Mouse (Mus musculus) heart, postnatal 0 days (tissue): ENCODE results near the gene Entpd8. TPM values are rescaled to one million over a fixed set of nuclear protein-coding genes. Genes with fewer than 3 reads are reported as not detected.

Source experiments
- ATAC-seq: fragments of 200-750 bp; cut with Nextera tagmentation; 2 replicates; pipeline ENCODE4 v1.8.0; 2017; ENCODE audit warnings: low read depth, moderate number of reproducible peaks, moderate library complexity; ENCODE audit not compliant: insufficient read depth
- DNase-seq: peaks from one replicate; pipeline ENCODE4 v3.0.0-alpha.2; 2016; ENCODE audit warnings: low spot score
- H3K27ac ChIP-seq: fragments of 300-500 bp; sonication (generic); 2 replicates; pipeline ENCODE4 v1.5.1; 2014; ENCODE audit warnings: low read depth, mild to moderate bottlenecking
- H3K27me3 ChIP-seq: fragments of 300-500 bp; sonication (generic); 2 replicates; pipeline ENCODE4 v1.6.1; 2014; ENCODE audit warnings: low read length, mixed read lengths; ENCODE audit not compliant: control insufficient read depth, insufficient read depth
- H3K36me3 ChIP-seq: fragments of 300-500 bp; sonication (generic); replicated peaks from 2 replicates; pipeline ENCODE4 v1.6.1; 2014; ENCODE audit warnings: low read length, mixed read lengths; ENCODE audit not compliant: control insufficient read depth, insufficient read depth
- H3K4me1 ChIP-seq: fragments of 300-500 bp; sonication (generic); 2 replicates; pipeline ENCODE4 v1.6.1; 2014; ENCODE audit warnings: antibody characterized with exemption; ENCODE audit not compliant: control insufficient read depth, insufficient read depth
- H3K4me2 ChIP-seq: fragments of 300-500 bp; sonication (generic); 2 replicates; pipeline ENCODE4 v1.6.1; 2014; ENCODE audit warnings: low read depth, mild to moderate bottlenecking, low read length, moderate library complexity
- H3K4me3 ChIP-seq: fragments of 300-500 bp; sonication (generic); 2 replicates; pipeline ENCODE4 v1.5.1; 2014; ENCODE audit warnings: low read depth, low read length
- H3K9ac ChIP-seq: fragments of 300-500 bp; sonication (generic); replicated peaks from 2 replicates; pipeline ENCODE4 v1.6.1; 2014; ENCODE audit warnings: low read depth, low read length, mixed read lengths
- H3K9me3 ChIP-seq: fragments of 300-500 bp; sonication (generic); replicated peaks from 2 replicates; pipeline ENCODE4 v1.6.1; 2016; ENCODE audit warnings: low read length; ENCODE audit not compliant: control insufficient read depth
- CTCF ChIP-seq: IDR thresholded peaks from 2 replicates; pipeline ENCODE4 v1.5.1; 2016; ENCODE audit warnings: antibody characterized with exemption, control low read depth, low read depth
- EP300 ChIP-seq: IDR thresholded peaks from 2 replicates; pipeline ENCODE4 v1.6.1; 2016; ENCODE audit warnings: antibody characterized with exemption, low read depth
- WGBS: fragments of 180-500 bp; shearing (Covaris S2); extraction: QIAGEN DNeasy Blood & Tissue Kit; methylation state at CpG from one replicate; pipeline ENCODE4 v1.1.7; 2014; 5-methylcytosine and 5-hydroxymethylcytosine counted together
- polyA plus RNA-seq: library from polyadenylated mRNA; unstranded; fragments of >200 nt; fragmentation: Nextera tagmentation; extraction: Ambion mirVana; gene quantifications from 2 replicates; pipeline ENCODE4 v1.2.1, GENCODE M21; 2015
- total RNA-seq: library from RNA; depleted of rRNA; stranded (reverse); fragments of >200 nt; gene quantifications from 2 replicates; pipeline ENCODE4 v1.2.3, GENCODE M21; 2014; ENCODE audit warnings: low replicate concordance

Gene Entpd8
- total and polyA plus RNA-seq, 2 experiments from 2014 or later, result not detected

GRCm38 (mm10) chr2:25078967-25079366 is 1.1 kb upstream of the Entpd8 start:
- no peak overlapping the region for H3K27ac ChIP-seq
- DNase-seq, result no peak
- H3K4me3 ChIP-seq, result no peak overlapping the region
- H3K36me3 ChIP-seq, result no peaks in the 10 kb centered on the region
- TF ChIP-seq CTCF (no peak), EP300 (no peak)
- H3K4me2 ChIP-seq, result no peak overlapping the region
- no peaks in the 10 kb centered on the region for H3K4me1 ChIP-seq
- no peaks in the 10 kb centered on the region for H3K27me3 ChIP-seq
- no peak overlapping the region for H3K9ac ChIP-seq
- 50% methylated on average over 1 of the region's 1 CpGs for WGBS
- no peaks in the 10 kb centered on the region for H3K9me3 ChIP-seq
- no peak for ATAC-seq

GRCm38 (mm10) chr2:25083697-25084096 is 3.6 kb downstream of the Entpd8 start:
- Histone ChIP-seq H3K9ac (no peak overlapping the region), H3K27me3 (no peaks in the 10 kb centered on the region), H3K4me3 (no peak overlapping the region), H3K4me2 (no peak overlapping the region), H3K9me3 (no peaks in the 10 kb centered on the region), H3K4me1 (0 out of 2 replicates have a peak, but pooled peaks cover 2% of the 10 kb centered on the region), H3K36me3 (no peaks in the 10 kb centered on the region), H3K27ac (no peak overlapping the region)
- no peak for TF ChIP-seq EP300
- TF ChIP-seq CTCF, result no peak
- ATAC-seq, result no peak
- 64% methylated on average over 4 of the region's 4 CpGs for WGBS
- no peak for DNase-seq

- H3K4me2 ChIP-seq, result no peak overlapping the region
- H3K36me3 ChIP-seq, result no peaks in the 10 kb centered on the region
- H3K9ac ChIP-seq, result no peak overlapping the region
- H3K27me3 ChIP-seq, result no peaks in the 10 kb centered on the region
- no peaks in the 10 kb centered on the region for H3K9me3 ChIP-seq
- ATAC-seq (no peak), DNase-seq (no peak)
- 88% methylated on average over 5 of the region's 5 CpGs for WGBS
- TF ChIP-seq EP300 (no peak), CTCF (no peak)
- 0 out of 2 replicates have a peak, but pooled peaks cover 2% of the 10 kb centered on the region for H3K4me1 ChIP-seq
- H3K27ac ChIP-seq, result no peak overlapping the region
- no peak overlapping the region for H3K4me3 ChIP-seq
These were observed 5.5 kb downstream of the Entpd8 start for GRCm38 (mm10) chr2:25085571-25085970.

- H3K4me1 ChIP-seq, result 0 out of 2 replicates have a peak, but pooled peaks cover 2% of the 10 kb centered on the region
- TF ChIP-seq CTCF, result no peak
- TF ChIP-seq EP300, result no peak
- H3K4me3 ChIP-seq, result no peak overlapping the region
- no peak overlapping the region for H3K4me2 ChIP-seq
- 39% methylated on average over 2 of the region's 2 CpGs for WGBS
- H3K9ac ChIP-seq, result no peak overlapping the region
- H3K9me3 ChIP-seq, result no peaks in the 10 kb centered on the region
- no peaks in the 10 kb centered on the region for H3K27me3 ChIP-seq
- DNase-seq, result no peak
- no peak overlapping the region for H3K27ac ChIP-seq
- no peak for ATAC-seq
- H3K36me3 ChIP-seq, result no peaks in the 10 kb centered on the region
These were observed 7.7 kb downstream of the Entpd8 start for GRCm38 (mm10) chr2:25087842-25088241.

- no peak for ATAC-seq
- TF ChIP-seq CTCF, result no peak
- no peak for TF ChIP-seq EP300
These were observed 8.5 kb downstream of the Entpd8 start for GRCm38 (mm10) chr2:25088636-25089035.

GRCm38 (mm10) chr2:25094785-25095108 is 14.6 kb downstream of the Entpd8 start:
- DNase-seq, result no peak

More at GRCm38 (mm10) chr2:25088636-25089035, 8.5 kb downstream of the Entpd8 start:
- Histone ChIP-seq H3K9me3 (no peaks in the 10 kb centered on the region), H3K4me1 (0 out of 2 replicates have a peak, but pooled peaks cover 2% of the 10 kb centered on the region), H3K4me3 (no peak overlapping the region), H3K9ac (no peak overlapping the region), H3K27me3 (peaks cover 2% of the 10 kb centered on the region; the same call in 1 of the 2 replicates), H3K4me2 (no peak overlapping the region), H3K36me3 (no peaks in the 10 kb centered on the region), H3K27ac (no peak overlapping the region)
- no peak for DNase-seq
- 66% methylated on average over 3 of the region's 3 CpGs for WGBS

More at GRCm38 (mm10) chr2:25094785-25095108, 14.6 kb downstream of the Entpd8 start:
- H3K4me3 ChIP-seq, result no peak overlapping the region; the same call in 1 of the 2 replicates
- peak overlapping the region; percentile 18; the same call in 1 of the 2 replicates for H3K4me2 ChIP-seq
- 34% methylated on average over 17 of the region's 17 CpGs for WGBS
- TF ChIP-seq EP300 (no peak), CTCF (no peak)
- no peak overlapping the region for H3K9ac ChIP-seq
- no peaks in the 10 kb centered on the region for H3K9me3 ChIP-seq
- no peak for ATAC-seq
- H3K27me3 ChIP-seq, result peaks cover 15% of the 10 kb centered on the region; the same call in 1 of the 2 replicates
- no peaks in the 10 kb centered on the region for H3K36me3 ChIP-seq
- H3K4me1 ChIP-seq, result no peaks in the 10 kb centered on the region
- H3K27ac ChIP-seq, result no peak overlapping the region
